Mouse (Mus musculus) ES-E14 (cell line): ENCODE measurements around the gene Otx1.

Experiments used
- HCFC1 ChIP-seq: IDR thresholded peaks from 2 replicates; pipeline ENCODE4 v1.6.1; 2012; ENCODE audit warnings: low read length, inconsistent platforms, borderline replicate concordance; ENCODE audit not compliant: insufficient read depth
- MAFK ChIP-seq: IDR thresholded peaks from 2 replicates; pipeline ENCODE4 v1.6.1; 2014; ENCODE audit warnings: mild to moderate bottlenecking, low read depth, low read length, inconsistent platforms; ENCODE audit not compliant: insufficient read depth

DNA sequence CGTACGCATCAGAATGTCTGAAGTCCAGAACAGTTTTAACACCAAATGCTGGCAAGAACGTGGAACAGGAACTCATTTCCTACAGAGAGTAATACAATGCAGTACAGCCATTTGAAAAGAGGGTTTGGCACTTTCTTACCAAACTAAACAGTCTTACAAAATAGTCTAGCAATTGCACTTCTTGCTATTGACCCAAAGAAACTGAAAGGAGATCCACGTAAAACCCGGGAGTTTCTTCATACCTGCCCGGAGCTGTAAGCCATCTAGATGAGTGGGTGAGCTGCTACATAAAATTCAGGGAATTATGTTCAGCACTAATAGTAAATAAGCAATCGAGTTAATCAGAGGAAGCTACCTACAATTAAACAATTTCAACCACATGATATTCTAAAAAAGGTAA lies 47.5 kb downstream of the Otx1 start:
- TF ChIP-seq MAFK (no peak), HCFC1 (no peak)
